Mouse (Mus musculus): Measurements from ENCODE around the gene Arhgap5. TPM values are rescaled to one million over a fixed set of nuclear protein-coding genes. Genes with fewer than 3 reads are reported as not detected.
A peak's percentile ranks its signal among the peaks of the same experiment; 100 is the strongest.
"Not testable (repeated sequence)": the region's sequence is repeated elsewhere in the genome, so short reads cannot be mapped to it uniquely, and the experiment has no call there.

The Arhgap5 gene
- total RNA-seq, 2 experiments from 2014 or later, result 140 to 143 TPM

GRCm38 (mm10) chr12:52529740-52530139 lies 26.0 kb downstream of the Arhgap5 start:
- no peak for DNase-seq (ENCODE audit: low spot score in 2 of 2)

GRCm38 (mm10) chr12:52541294-52541693 lies 37.5 kb downstream of the Arhgap5 start:
- DNase-seq (ENCODE audit: low spot score in 2 of 2), result no peak

GRCm38 (mm10) chr12:52544532-52544931 lies 40.8 kb downstream of the Arhgap5 start:
- DNase-seq (ENCODE audit: low spot score in 2 of 2), result no peak

GRCm38 (mm10) chr12:52552085-52552484 lies 48.3 kb downstream of the Arhgap5 start:
- no peak for DNase-seq (ENCODE audit: low spot score in 2 of 2)

GRCm38 (mm10) chr12:52555188-52555876 lies 51.6 kb downstream of the Arhgap5 start:
- DNase-seq (ENCODE audit: low spot score in 2 of 2), result no peak

GRCm38 (mm10) chr12:52565654-52566053 lies 61.9 kb downstream of the Arhgap5 start:
- no peak for DNase-seq (ENCODE audit: low spot score in 2 of 2)

GRCm38 (mm10) chr12:52573371-52573770 lies 69.6 kb downstream of the Arhgap5 start:
- no peak for DNase-seq (ENCODE audit: low spot score in 2 of 2)

GRCm38 (mm10) chr12:52586466-52586865 lies 82.7 kb downstream of the Arhgap5 start:
- not testable (repeated sequence) for DNase-seq (ENCODE audit: low spot score in 2 of 2)

- DNase-seq (ENCODE audit: low spot score in 2 of 2), result peak; percentile 13 to 51
These were observed 83.8 kb downstream of the Arhgap5 start for GRCm38 (mm10) chr12:52587473-52588010.

GRCm38 (mm10) chr12:52595389-52596185 lies 91.8 kb downstream of the Arhgap5 start:
- DNase-seq (ENCODE audit: low spot score in 2 of 2), result no peak

- no peak for DNase-seq (ENCODE audit: low spot score in 2 of 2)
These were observed 98.7 kb downstream of the Arhgap5 start for GRCm38 (mm10) chr12:52602471-52602870.

- DNase-seq (ENCODE audit: low spot score in 2 of 2), result peak; percentile 76 to 92
These were observed 99.3 kb downstream of the Arhgap5 start for GRCm38 (mm10) chr12:52602883-52603694.

GRCm38 (mm10) chr12:52603695-52604255 lies 100.0 kb downstream of the Arhgap5 start:
- DNase-seq (ENCODE audit: low spot score in 2 of 2), result peak; percentile 62 to 89

GRCm38 (mm10) chr12:52604256-52604991 lies 100.7 kb downstream of the Arhgap5 start:
- peak; percentile 89 to 97 for DNase-seq (ENCODE audit: low spot score in 2 of 2)

GRCm38 (mm10) chr12:52604992-52605652 lies 101.3 kb downstream of the Arhgap5 start:
- DNase-seq (ENCODE audit: low spot score in 2 of 2), result no peak

- DNase-seq (ENCODE audit: low spot score in 2 of 2), result no peak
These were observed 103.6 kb downstream of the Arhgap5 start for GRCm38 (mm10) chr12:52607411-52607810.

- DNase-seq (ENCODE audit: low spot score in 2 of 2), result no peak
These were observed 111.9 kb downstream of the Arhgap5 start for GRCm38 (mm10) chr12:52615703-52616102.

GRCm38 (mm10) chr12:52618418-52619040 lies 114.8 kb downstream of the Arhgap5 start:
- no peak for DNase-seq (ENCODE audit: low spot score in 2 of 2)

- no peak for DNase-seq (ENCODE audit: low spot score in 2 of 2)
These were observed 115.9 kb downstream of the Arhgap5 start for GRCm38 (mm10) chr12:52619644-52620043.
